Mouse (Mus musculus) ES-E14 (cell line): ENCODE results near the gene Rnf166.

Source experiments
- HCFC1 ChIP-seq: IDR thresholded peaks from 2 replicates; pipeline ENCODE4 v1.6.1; 2012; ENCODE audit warnings: low read length, inconsistent platforms, borderline replicate concordance; ENCODE audit not compliant: insufficient read depth
- ZC3H11A ChIP-seq: IDR thresholded peaks from 2 replicates; pipeline ENCODE4 v1.6.1; 2012; ENCODE audit warnings: low read depth, mild to moderate bottlenecking, inconsistent platforms, low read length, borderline replicate concordance

DNA sequence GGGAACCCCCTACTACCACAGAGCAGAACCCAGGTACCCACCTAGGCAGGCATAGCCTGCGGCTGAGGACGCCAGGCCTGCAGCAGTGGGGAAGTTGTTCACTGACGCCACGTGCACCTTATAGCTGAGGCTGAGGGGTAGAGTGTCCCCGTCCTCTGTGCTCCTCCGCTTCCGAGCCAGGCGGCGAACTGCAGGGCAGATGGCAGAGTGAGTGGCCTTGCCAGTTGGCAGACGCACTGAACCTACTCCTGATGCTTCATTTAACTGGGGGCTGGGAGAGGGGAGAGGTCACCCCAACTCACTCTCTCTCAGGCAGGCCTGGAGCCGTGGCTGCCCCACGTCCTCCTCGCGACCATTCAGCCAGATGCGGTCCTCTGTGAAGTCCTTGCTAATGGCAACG lies 36.5 kb downstream of the Rnf166 start:
- TF ChIP-seq HCFC1 (no peak), ZC3H11A (no peak)
